Mouse (Mus musculus) forebrain, embryonic 14.5 days (tissue): ENCODE measurements around the gene Adcy10. TPM values are rescaled to one million over a fixed set of nuclear protein-coding genes. Genes with fewer than 3 reads are reported as not detected.

Experiments used
- ATAC-seq: fragments of 200-750 bp; cut with Nextera tagmentation; 2 replicates; pipeline ENCODE4 v1.8.0; 2017; ENCODE audit warnings: mild to moderate bottlenecking, moderate library complexity
- DNase-seq: peaks from one replicate; pipeline ENCODE4 v3.0.0-alpha.2; 2015; ENCODE audit warnings: low spot score
- H3K27ac ChIP-seq: fragments of 300-500 bp; sonication (generic); 2 replicates; pipeline ENCODE4 v1.5.1; 2014; ENCODE audit warnings: low read depth, mild to moderate bottlenecking, control low read depth, low read length, moderate library complexity
- H3K27me3 ChIP-seq: fragments of 300-500 bp; sonication (generic); replicated peaks from 2 replicates; pipeline ENCODE4 v1.6.1; 2014; ENCODE audit warnings: low read length, control low read depth, mixed read lengths; ENCODE audit not compliant: control insufficient read depth, insufficient read depth
- H3K36me3 ChIP-seq: fragments of 300-500 bp; sonication (generic); 2 replicates; pipeline ENCODE4 v1.6.1; 2014; ENCODE audit warnings: low read length, control low read depth; ENCODE audit not compliant: control insufficient read depth, insufficient read depth
- H3K4me1 ChIP-seq: fragments of 300-500 bp; sonication (generic); 2 replicates; pipeline ENCODE4 v1.6.1; 2014; ENCODE audit warnings: antibody characterized with exemption, low read length, control low read depth; ENCODE audit not compliant: control insufficient read depth, insufficient read depth
- H3K4me2 ChIP-seq: fragments of 300-500 bp; sonication (generic); 2 replicates; pipeline ENCODE4 v1.6.1; 2014; ENCODE audit warnings: mild to moderate bottlenecking, control low read depth, low read length
- H3K4me3 ChIP-seq: fragments of 300-500 bp; sonication (generic); 2 replicates; pipeline ENCODE4 v1.5.1; 2014; ENCODE audit warnings: low read depth, low read length, control low read depth
- H3K9ac ChIP-seq: fragments of 300-500 bp; sonication (generic); 2 replicates; pipeline ENCODE4 v1.6.1; 2014; ENCODE audit warnings: mild to moderate bottlenecking, low read length, control low read depth, moderate library complexity
- H3K9me3 ChIP-seq: fragments of 300-500 bp; sonication (generic); replicated peaks from 2 replicates; pipeline ENCODE4 v1.6.1; 2016; ENCODE audit warnings: low read length, control low read depth, mixed read lengths; ENCODE audit not compliant: control insufficient read depth
- WGBS: fragments of 180-500 bp; shearing (Covaris S2); extraction: QIAGEN DNeasy Blood & Tissue Kit; methylation state at CpG from one replicate; pipeline ENCODE4 v1.1.7; 2014; 5-methylcytosine and 5-hydroxymethylcytosine counted together
- polyA plus RNA-seq: library from polyadenylated mRNA; unstranded; fragments of >200 nt; fragmentation: Nextera tagmentation; extraction: Ambion mirVana; gene quantifications from 2 replicates; pipeline ENCODE4 v1.2.1, GENCODE M21; 2014

The Adcy10 gene
- polyA plus RNA-seq, 1 experiment from 2014 or later: 0.05 TPM

GRCm38 (mm10) chr1:165460801-165461377 lies 24.1 kb upstream of the Adcy10 start:
- Histone ChIP-seq H3K4me1 (0 out of 2 replicates have a peak, but pooled peaks cover 6% of the 10 kb centered on the region), H3K9me3 (no peaks in the 10 kb centered on the region), H3K4me2 (peak overlapping the region; percentile 65), H3K27ac (peak overlapping the region; percentile 92), H3K36me3 (no peaks in the 10 kb centered on the region), H3K9ac (peak overlapping the region; percentile 75), H3K27me3 (no peaks in the 10 kb centered on the region), H3K4me3 (peak overlapping the region; percentile 86)
- DNase-seq (peak; percentile 100), ATAC-seq (peak; percentile 97)
- WGBS: under 1% methylated on average over 41 of the region's 41 CpGs

GRCm38 (mm10) chr1:165461681-165462080 lies 23.3 kb upstream of the Adcy10 start:
- ATAC-seq (no peak), DNase-seq (no peak)
- WGBS: 3% methylated on average over 9 of the region's 9 CpGs
- H3K4me3 ChIP-seq: peak overlapping the region; percentile 86
- H3K9me3 ChIP-seq: no peaks in the 10 kb centered on the region
- H3K27ac ChIP-seq: no peak overlapping the region
- peak overlapping the region; percentile 75 for H3K9ac ChIP-seq
- 0 out of 2 replicates have a peak, but pooled peaks cover 6% of the 10 kb centered on the region for H3K4me1 ChIP-seq
- H3K36me3 ChIP-seq: no peaks in the 10 kb centered on the region
- peak overlapping the region; percentile 65 for H3K4me2 ChIP-seq
- H3K27me3 ChIP-seq: no peaks in the 10 kb centered on the region

GRCm38 (mm10) chr1:165462861-165463260 lies 22.1 kb upstream of the Adcy10 start:
- DNase-seq: no peak
- no peak overlapping the region for H3K4me2 ChIP-seq
- 74% methylated on average over 1 of the region's 1 CpGs for WGBS

GRCm38 (mm10) chr1:165464574-165464973 lies 20.4 kb upstream of the Adcy10 start:
- Histone ChIP-seq H3K4me1 (0 out of 2 replicates have a peak, but pooled peaks cover 3% of the 10 kb centered on the region), H3K4me2 (no peak overlapping the region), H3K27ac (no peak overlapping the region), H3K4me3 (no peak overlapping the region), H3K36me3 (no peaks in the 10 kb centered on the region), H3K27me3 (no peaks in the 10 kb centered on the region), H3K9me3 (no peaks in the 10 kb centered on the region), H3K9ac (no peak overlapping the region)
- ATAC-seq: no peak
- 95% methylated on average over 3 of the region's 3 CpGs for WGBS
- DNase-seq: no peak

More at GRCm38 (mm10) chr1:165462861-165463260, 22.1 kb upstream of the Adcy10 start:
- Histone ChIP-seq H3K9me3 (no peaks in the 10 kb centered on the region), H3K27ac (no peak overlapping the region), H3K27me3 (no peaks in the 10 kb centered on the region), H3K36me3 (no peaks in the 10 kb centered on the region), H3K4me1 (0 out of 2 replicates have a peak, but pooled peaks cover 6% of the 10 kb centered on the region), H3K9ac (no peak overlapping the region), H3K4me3 (no peak overlapping the region)
- ATAC-seq: no peak

GRCm38 (mm10) chr1:165468971-165469370 lies 16.0 kb upstream of the Adcy10 start:
- H3K4me2 ChIP-seq: no peak overlapping the region
- no peak overlapping the region for H3K9ac ChIP-seq
- no peak overlapping the region for H3K27ac ChIP-seq
- DNase-seq: no peak
- no peaks in the 10 kb centered on the region for H3K27me3 ChIP-seq
- no peaks in the 10 kb centered on the region for H3K9me3 ChIP-seq
- no peak for ATAC-seq
- no peak overlapping the region for H3K4me3 ChIP-seq
- H3K4me1 ChIP-seq: no peaks in the 10 kb centered on the region
- no peaks in the 10 kb centered on the region for H3K36me3 ChIP-seq

- no peaks in the 10 kb centered on the region for H3K9me3 ChIP-seq
- no peaks in the 10 kb centered on the region for H3K36me3 ChIP-seq
- H3K4me3 ChIP-seq: no peak overlapping the region
- H3K27me3 ChIP-seq: no peaks in the 10 kb centered on the region
- ATAC-seq (no peak), DNase-seq (no peak)
- H3K27ac ChIP-seq: no peak overlapping the region
- H3K4me1 ChIP-seq: no peaks in the 10 kb centered on the region
- no peak overlapping the region for H3K4me2 ChIP-seq
- H3K9ac ChIP-seq: no peak overlapping the region
Observed at GRCm38 (mm10) chr1:165469717-165470116, 15.3 kb upstream of the Adcy10 start.

GRCm38 (mm10) chr1:165471490-165471889 lies 13.5 kb upstream of the Adcy10 start:
- H3K27me3 ChIP-seq: no peaks in the 10 kb centered on the region
- H3K36me3 ChIP-seq: no peaks in the 10 kb centered on the region
- H3K4me1 ChIP-seq: no peaks in the 10 kb centered on the region
- no peaks in the 10 kb centered on the region for H3K9me3 ChIP-seq
- no peak overlapping the region for H3K27ac ChIP-seq
- DNase-seq: no peak
- 92% methylated on average over 1 of the region's 1 CpGs for WGBS
- no peak for ATAC-seq
- no peak overlapping the region for H3K4me2 ChIP-seq
- no peak overlapping the region for H3K9ac ChIP-seq
- H3K4me3 ChIP-seq: no peak overlapping the region

GRCm38 (mm10) chr1:165486108-165486507 lies 1.1 kb downstream of the Adcy10 start:
- WGBS: 91% methylated on average over 2 of the region's 2 CpGs
- no peak overlapping the region for H3K4me3 ChIP-seq
- H3K9ac ChIP-seq: no peak overlapping the region
- H3K4me2 ChIP-seq: no peak overlapping the region
- H3K27ac ChIP-seq: no peak overlapping the region
- no peak for DNase-seq
- no peaks in the 10 kb centered on the region for H3K9me3 ChIP-seq
- peaks cover 3% of the 10 kb centered on the region; the same call in 1 of the 2 replicates for H3K36me3 ChIP-seq
- H3K27me3 ChIP-seq: no peaks in the 10 kb centered on the region
- no peaks in the 10 kb centered on the region for H3K4me1 ChIP-seq
- ATAC-seq: no peak

- no peak for DNase-seq
- Histone ChIP-seq H3K36me3 (no peaks in the 10 kb centered on the region), H3K27me3 (no peaks in the 10 kb centered on the region), H3K9me3 (no peaks in the 10 kb centered on the region), H3K9ac (no peak overlapping the region), H3K4me1 (no peaks in the 10 kb centered on the region), H3K27ac (no peak overlapping the region), H3K4me3 (no peak overlapping the region), H3K4me2 (no peak overlapping the region)
- WGBS: 86% methylated on average over 4 of the region's 4 CpGs
- ATAC-seq: no peak
Observed at GRCm38 (mm10) chr1:165489197-165489596, 4.2 kb downstream of the Adcy10 start.
